Mouse (Mus musculus) embryonic facial prominence, embryonic 11.5 days (tissue): Measurements from ENCODE around the gene Dll4. TPM values are rescaled to one million over a fixed set of nuclear protein-coding genes. Genes with fewer than 3 reads are reported as not detected.

Source experiments
- ATAC-seq: fragments of 200-750 bp; cut with Nextera tagmentation; replicated peaks from 2 replicates; pipeline ENCODE4 v1.8.0; 2017; ENCODE audit warnings: low read depth; ENCODE audit not compliant: insufficient number of reproducible peaks, low FRiP score, low TSS enrichment
- DNase-seq: peaks from one replicate; pipeline ENCODE4 v3.0.0-alpha.2; 2015; ENCODE audit warnings: low spot score
- H3K27ac ChIP-seq: fragments of 300-500 bp; sonication (generic); replicated peaks from 2 replicates; pipeline ENCODE4 v1.5.1; 2014; ENCODE audit warnings: mild to moderate bottlenecking, low read depth, low read length, control low read depth
- H3K27me3 ChIP-seq: fragments of 300-500 bp; sonication (generic); 2 replicates; pipeline ENCODE4 v1.6.1; 2014; ENCODE audit warnings: mild to moderate bottlenecking, low read length, moderate library complexity, mixed read lengths; ENCODE audit not compliant: control insufficient read depth, insufficient read depth
- H3K36me3 ChIP-seq: fragments of 300-500 bp; sonication (generic); replicated peaks from 2 replicates; pipeline ENCODE4 v1.6.1; 2014; ENCODE audit warnings: low read depth, mild to moderate bottlenecking, low read length, moderate library complexity, mixed read lengths; ENCODE audit not compliant: control insufficient read depth, insufficient read depth
- H3K4me1 ChIP-seq: fragments of 300-500 bp; sonication (generic); 2 replicates; pipeline ENCODE4 v1.6.1; 2014; ENCODE audit warnings: low read length, mixed read lengths; ENCODE audit not compliant: control insufficient read depth, insufficient read depth
- H3K4me2 ChIP-seq: fragments of 300-500 bp; sonication (generic); 2 replicates; pipeline ENCODE4 v1.6.1; 2014; ENCODE audit warnings: low read depth, mild to moderate bottlenecking, control low read depth, low read length, moderate library complexity
- H3K4me3 ChIP-seq: fragments of 300-500 bp; sonication (generic); 2 replicates; pipeline ENCODE4 v1.5.1; 2014; ENCODE audit warnings: low read depth, low read length, control low read depth
- H3K9ac ChIP-seq: fragments of 300-500 bp; sonication (generic); replicated peaks from 2 replicates; pipeline ENCODE4 v1.6.1; 2014; ENCODE audit warnings: mild to moderate bottlenecking, control low read depth, low read length
- H3K9me3 ChIP-seq: fragments of 300-500 bp; sonication (generic); replicated peaks from 2 replicates; pipeline ENCODE4 v1.6.1; 2016; ENCODE audit warnings: mild to moderate bottlenecking, low read length, inconsistent platforms, mixed read lengths; ENCODE audit not compliant: control insufficient read depth
- WGBS: fragments of 180-500 bp; shearing (Covaris S2); extraction: QIAGEN DNeasy Blood & Tissue Kit; methylation state at CpG from one replicate; pipeline ENCODE4 v1.1.7; 2014; 5-methylcytosine and 5-hydroxymethylcytosine counted together
- polyA plus RNA-seq: library from polyadenylated mRNA; unstranded; fragments of >200 nt; fragmentation: Nextera tagmentation; extraction: Ambion mirVana; gene quantifications from 2 replicates; pipeline ENCODE4 v1.2.1, GENCODE M21; 2014

The Dll4 gene
- polyA plus RNA-seq, 1 experiment from 2014 or later, result 3.2 TPM

DNA sequence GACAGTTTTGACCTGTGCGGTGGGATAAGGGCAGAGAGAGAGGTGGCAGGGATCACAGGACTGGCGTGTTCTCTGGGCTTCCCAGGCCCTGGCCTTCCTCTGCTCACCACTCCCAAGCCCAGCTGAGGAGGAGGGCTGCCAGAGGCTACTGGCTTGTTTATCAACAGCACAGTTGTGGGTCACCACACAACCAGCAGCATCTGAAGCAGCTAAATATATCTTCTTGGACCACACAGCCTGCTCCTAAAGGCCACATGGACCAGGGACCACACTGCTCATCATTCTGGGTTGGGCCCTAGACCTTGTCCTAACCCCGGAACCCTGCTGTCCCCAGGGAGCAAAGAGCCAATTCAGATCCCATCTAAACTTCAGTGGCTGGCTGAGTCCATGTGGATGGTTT lies 39.4 kb downstream of the Dll4 start:
- H3K9ac ChIP-seq, result no peak overlapping the region
- no peaks in the 10 kb centered on the region for H3K4me1 ChIP-seq
- no peak for DNase-seq
- H3K9me3 ChIP-seq, result no peaks in the 10 kb centered on the region
- no peak overlapping the region for H3K4me3 ChIP-seq
- H3K36me3 ChIP-seq, result no peaks in the 10 kb centered on the region
- H3K27ac ChIP-seq, result no peak overlapping the region
- no peaks in the 10 kb centered on the region for H3K27me3 ChIP-seq
- 84% methylated on average over 3 of the region's 3 CpGs for WGBS
- H3K4me2 ChIP-seq, result no peak overlapping the region
- no peak for ATAC-seq

DNA sequence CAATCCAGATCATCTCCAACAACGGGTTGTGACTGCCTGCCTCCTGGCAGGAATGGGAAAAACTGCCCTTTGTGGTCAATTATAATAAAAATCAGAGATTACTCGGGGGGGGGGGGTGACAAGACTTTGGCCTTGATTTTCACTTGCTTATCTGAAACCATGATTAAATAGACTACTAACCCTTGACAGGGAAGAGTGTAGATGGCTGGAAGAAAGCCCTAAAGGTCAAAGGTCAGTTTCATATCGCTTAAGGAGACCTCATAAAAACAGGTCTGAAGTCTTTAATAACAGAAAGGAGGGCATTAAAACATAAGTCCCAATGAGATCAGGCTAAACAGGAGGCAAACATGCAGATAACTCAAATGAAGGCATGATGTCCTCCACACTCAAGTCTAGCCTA lies 41.8 kb downstream of the Dll4 start:
- Histone ChIP-seq H3K4me1 (no peaks in the 10 kb centered on the region), H3K9ac (no peak overlapping the region), H3K4me2 (no peak overlapping the region), H3K4me3 (no peak overlapping the region), H3K27me3 (no peaks in the 10 kb centered on the region), H3K27ac (no peak overlapping the region), H3K36me3 (no peaks in the 10 kb centered on the region), H3K9me3 (no peaks in the 10 kb centered on the region)
- ATAC-seq (no peak), DNase-seq (no peak)
- 81% methylated on average over 3 of the region's 3 CpGs for WGBS

DNA sequence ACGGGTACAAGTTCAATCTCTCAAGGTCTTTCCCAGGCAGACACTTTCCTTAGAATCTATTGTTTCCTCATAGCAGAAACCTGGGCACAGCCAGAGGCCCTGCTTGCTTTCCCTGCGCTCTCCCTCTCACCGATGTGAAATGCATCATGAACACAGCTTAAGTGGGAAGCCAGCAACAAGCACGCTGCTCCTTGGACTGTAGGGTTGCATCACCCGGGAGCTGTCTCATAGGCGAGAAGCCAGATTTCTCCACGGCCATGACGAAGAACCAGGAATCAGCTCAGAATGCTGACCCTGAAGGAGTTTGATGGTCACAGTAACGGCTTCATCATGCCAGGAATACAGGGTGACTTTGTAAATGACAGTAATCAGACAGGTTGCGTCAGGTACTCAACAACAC lies 44.5 kb downstream of the Dll4 start:
- DNase-seq, result no peak
- 93% methylated on average over 10 of the region's 10 CpGs for WGBS
- Histone ChIP-seq H3K9ac (no peak overlapping the region), H3K4me1 (no peaks in the 10 kb centered on the region), H3K27ac (no peak overlapping the region), H3K4me3 (no peak overlapping the region), H3K4me2 (no peak overlapping the region), H3K36me3 (peaks cover 5% of the 10 kb centered on the region), H3K9me3 (no peaks in the 10 kb centered on the region), H3K27me3 (no peaks in the 10 kb centered on the region)
- ATAC-seq, result no peak

DNA sequence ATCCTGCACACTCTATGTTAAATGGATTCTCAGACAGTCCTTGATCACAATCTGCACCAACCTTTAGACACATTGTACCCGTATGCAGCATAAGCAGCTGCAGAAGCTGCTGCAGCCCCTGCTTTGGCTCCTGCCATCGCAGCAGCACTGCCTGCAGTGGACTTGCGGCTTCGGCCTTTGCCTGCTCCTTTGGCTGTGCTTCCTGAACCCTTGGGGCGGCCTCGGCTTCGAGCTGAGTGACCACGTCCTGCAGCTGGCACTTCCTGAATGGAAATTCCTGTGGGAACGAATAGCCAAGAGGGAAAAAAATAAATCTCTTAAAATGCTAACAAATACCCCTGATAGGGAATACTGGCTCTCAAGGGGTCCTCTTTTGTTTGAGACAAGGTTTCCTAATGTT lies 51.7 kb downstream of the Dll4 start:
- Histone ChIP-seq H3K4me2 (no peak overlapping the region), H3K27ac (no peak overlapping the region), H3K4me3 (no peak overlapping the region), H3K9ac (no peak overlapping the region), H3K4me1 (no peaks in the 10 kb centered on the region), H3K9me3 (no peaks in the 10 kb centered on the region), H3K36me3 (peaks cover 10% of the 10 kb centered on the region), H3K27me3 (no peaks in the 10 kb centered on the region)
- DNase-seq (no peak), ATAC-seq (no peak)
- 76% methylated on average over 9 of the region's 9 CpGs for WGBS

DNA sequence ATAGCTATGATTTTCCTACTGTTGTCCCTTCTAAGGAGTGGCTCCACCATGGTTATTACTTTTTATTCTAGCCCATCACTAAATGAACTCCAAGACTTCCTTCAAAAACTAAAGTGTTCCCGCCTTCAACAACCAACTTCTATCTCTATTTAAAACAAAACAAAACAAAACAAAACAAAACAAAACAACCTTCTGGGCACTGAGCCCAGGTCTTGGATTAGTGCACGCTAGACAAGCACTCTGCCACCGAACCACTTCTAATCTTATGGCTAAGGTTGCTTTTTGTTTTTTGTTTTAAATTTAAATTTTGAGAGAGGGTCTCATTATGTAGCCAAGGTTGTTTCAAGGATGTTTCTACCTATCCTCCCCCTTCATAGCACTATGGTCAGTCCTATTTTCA lies 52.2 kb downstream of the Dll4 start:
- H3K36me3 ChIP-seq, result peaks cover 10% of the 10 kb centered on the region
- ATAC-seq, result no peak

DNA sequence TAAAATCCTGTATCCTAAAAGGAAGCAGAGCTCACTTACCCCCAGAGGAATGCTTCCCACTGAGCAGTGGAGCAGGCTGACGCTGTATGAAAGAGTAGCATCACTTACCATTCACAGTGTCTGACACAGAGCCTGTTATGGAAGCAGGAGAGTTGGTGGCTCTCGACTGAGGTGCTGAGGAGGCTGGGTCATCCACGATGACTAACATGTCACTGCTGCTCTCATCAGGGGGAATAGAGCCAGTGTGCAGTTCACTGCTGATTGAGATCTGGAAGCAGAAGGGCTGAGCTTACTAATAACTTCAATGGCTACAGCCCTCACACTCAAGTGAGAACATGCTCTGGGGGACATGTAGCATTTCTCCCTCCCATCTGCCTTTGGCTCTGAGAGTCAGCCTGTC lies 53.9 kb downstream of the Dll4 start:
- no peaks in the 10 kb centered on the region for H3K27me3 ChIP-seq
- ATAC-seq (no peak), DNase-seq (no peak)
- H3K9ac ChIP-seq, result no peak overlapping the region
- no peak overlapping the region for H3K27ac ChIP-seq
- H3K4me1 ChIP-seq, result no peaks in the 10 kb centered on the region
- H3K36me3 ChIP-seq, result peaks cover 5% of the 10 kb centered on the region
- H3K9me3 ChIP-seq, result no peaks in the 10 kb centered on the region
- no peak overlapping the region for H3K4me2 ChIP-seq
- WGBS, result 90% methylated on average over 3 of the region's 3 CpGs
- H3K4me3 ChIP-seq, result no peak overlapping the region

More for the DNA sequence above, 52.2 kb downstream of the Dll4 start:
- Histone ChIP-seq H3K27me3 (no peaks in the 10 kb centered on the region), H3K27ac (no peak overlapping the region), H3K4me3 (no peak overlapping the region), H3K4me1 (no peaks in the 10 kb centered on the region), H3K9ac (no peak overlapping the region), H3K4me2 (no peak overlapping the region), H3K9me3 (no peaks in the 10 kb centered on the region)
- WGBS, result 89% methylated on average over 3 of the region's 3 CpGs
- DNase-seq, result no peak

Other genes starting within 250 kb of the Dll4 start
- gene Rad51, start 213.0 kb upstream of the Dll4 start, polyA plus RNA-seq, result 79.2 and 82.1 TPM in 2 replicates
- gene Rmdn3, start 168.8 kb upstream of the Dll4 start, polyA plus RNA-seq, result 43.1 and 44.2 TPM in 2 replicates
- gene Gchfr, start 158.0 kb upstream of the Dll4 start, polyA plus RNA-seq, result 2.9 and 6.4 TPM in 2 replicates
- gene Gm14137, start 151.3 kb upstream of the Dll4 start, polyA plus RNA-seq, result 0.31 and 0.41 TPM in 2 replicates
- 44.3 and 46.1 TPM in 2 replicates for gene Zfyve19, start 117.2 kb upstream of the Dll4 start, polyA plus RNA-seq
- gene Dnajc17, start 117.0 kb upstream of the Dll4 start, polyA plus RNA-seq, result 25.9 and 26.2 TPM in 2 replicates
- gene Ppp1r14d, start 95.9 kb upstream of the Dll4 start, polyA plus RNA-seq, result not detected in 2 replicates
- 8.9 and 9.8 TPM in 2 replicates for gene Spint1, start 88.4 kb upstream of the Dll4 start, polyA plus RNA-seq
- gene Rhov, start 54.5 kb upstream of the Dll4 start, polyA plus RNA-seq, result 2.2 and 2.3 TPM in 2 replicates
- gene Vps18, start 37.0 kb upstream of the Dll4 start, polyA plus RNA-seq, result 9.2 and 9.6 TPM in 2 replicates
- 0.34 and 0.46 TPM in 2 replicates for gene Chac1, start 25.4 kb downstream of the Dll4 start, polyA plus RNA-seq
- gene Ino80, start 151.9 kb downstream of the Dll4 start, polyA plus RNA-seq, result 3.6 and 4.3 TPM in 2 replicates
- gene Exd1, start 221.8 kb downstream of the Dll4 start, polyA plus RNA-seq, result 0.40 and 0.48 TPM in 2 replicates
- gene Chp1, start 221.9 kb downstream of the Dll4 start, polyA plus RNA-seq, result 73.6 and 74.4 TPM in 2 replicates